Mouse (Mus musculus): ENCODE data around the gene Ankk1.

- TF ChIP-seq CTCF (IDR thresholded peaks at IDR 0.05; ENCODE audit: low read depth), result no peak
- no peak for TF ChIP-seq EP300 (IDR thresholded peaks at IDR 0.05; ENCODE audit: low read depth)
These were observed 30.8 kb downstream of the Ankk1 start for GRCm38 (mm10) chr9:49396006-49396405.
